Mouse (Mus musculus) hindbrain, postnatal 0 days (tissue): ENCODE results near the gene Ndufs5. TPM values are rescaled to one million over a fixed set of nuclear protein-coding genes. Genes with fewer than 3 reads are reported as not detected.
A peak's percentile ranks its signal among the peaks of the same experiment; 100 is the strongest.

Experiments used
- ATAC-seq: fragments of 200-750 bp; cut with Nextera tagmentation; 2 replicates; pipeline ENCODE4 v1.8.0; 2017; ENCODE audit warnings: mild to moderate bottlenecking, moderate TSS enrichment, moderate library complexity
- DNase-seq: peaks from one replicate; pipeline ENCODE4 v3.0.0-alpha.2; 2015; ENCODE audit warnings: low spot score
- H3K27ac ChIP-seq: fragments of 300-500 bp; sonication (generic); 2 replicates; pipeline ENCODE4 v1.5.1; 2014; ENCODE audit warnings: mild to moderate bottlenecking
- H3K27me3 ChIP-seq: fragments of 300-500 bp; sonication (generic); 2 replicates; pipeline ENCODE4 v1.6.1; 2014; ENCODE audit warnings: low read length, mixed read lengths; ENCODE audit not compliant: insufficient read depth
- H3K36me3 ChIP-seq: fragments of 300-500 bp; sonication (generic); 2 replicates; pipeline ENCODE4 v1.6.1; 2014; ENCODE audit warnings: low read length, mixed read lengths; ENCODE audit not compliant: insufficient read depth
- H3K4me1 ChIP-seq: fragments of 300-500 bp; sonication (generic); 2 replicates; pipeline ENCODE4 v1.6.1; 2014; ENCODE audit warnings: antibody characterized with exemption, low read length, mixed read lengths; ENCODE audit not compliant: insufficient read depth
- H3K4me2 ChIP-seq: fragments of 300-500 bp; sonication (generic); 2 replicates; pipeline ENCODE4 v1.6.1; 2014; ENCODE audit warnings: low read depth, mild to moderate bottlenecking, low read length, moderate library complexity, mixed read lengths
- H3K4me3 ChIP-seq: fragments of 300-500 bp; sonication (generic); 2 replicates; pipeline ENCODE4 v1.5.1; 2014; ENCODE audit warnings: low read length
- H3K9ac ChIP-seq: fragments of 300-500 bp; sonication (generic); replicated peaks from 2 replicates; pipeline ENCODE4 v1.6.1; 2014; ENCODE audit warnings: mild to moderate bottlenecking, low read length, moderate library complexity, mixed read lengths
- H3K9me3 ChIP-seq: fragments of 300-500 bp; sonication (generic); 2 replicates; pipeline ENCODE4 v1.6.1; 2016; ENCODE audit warnings: low read length, mixed read lengths
- CTCF ChIP-seq: IDR thresholded peaks from 2 replicates; pipeline ENCODE4 v1.5.1; 2016; ENCODE audit warnings: antibody characterized with exemption, control low read depth, low read depth
- WGBS: fragments of 180-500 bp; shearing (Covaris S2); extraction: QIAGEN DNeasy Blood & Tissue Kit; methylation state at CpG from one replicate; pipeline ENCODE4 v1.1.7; 2014; 5-methylcytosine and 5-hydroxymethylcytosine counted together
- polyA plus RNA-seq: library from polyadenylated mRNA; unstranded; fragments of >200 nt; fragmentation: Nextera tagmentation; extraction: Ambion mirVana; gene quantifications from 2 replicates; pipeline ENCODE4 v1.2.1, GENCODE M21; 2015
- total RNA-seq: library from RNA; depleted of rRNA; stranded (reverse); fragments of >200 nt; gene quantifications from 2 replicates; pipeline ENCODE4 v1.2.3, GENCODE M21; 2014; rRNA removed

Ndufs5 gene
- total RNA-seq (107 and 129 TPM in 2 replicates), polyA plus RNA-seq (651 and 656 TPM in 2 replicates)

- Histone ChIP-seq H3K4me3 (peak within 1 kb of the TSS; percentile 75), H3K9me3 (no peaks in the 10 kb centered on the region), H3K9ac (peak within 1 kb of the TSS; percentile 77), H3K4me2 (peak within 1 kb of the TSS; percentile 65), H3K36me3 (peaks cover 10% of the 10 kb centered on the region), H3K27me3 (no peaks in the 10 kb centered on the region), H3K4me1 (no peaks in the 10 kb centered on the region; the same call in 1 of the 2 replicates), H3K27ac (peak within 1 kb of the TSS; percentile 78; the same call in 1 of the 2 replicates)
- ATAC-seq: peak; percentile 95
- DNase-seq: peak; percentile 98
- no peak for TF ChIP-seq CTCF
- under 1% methylated on average over 40 of the region's 40 CpGs for WGBS
These were observed at the start of gene Ndufs5 for GRCm38 (mm10) chr4:123717574-123718433. TSS of gene Ndufs5 (minus strand) at chr4:123718202.

GRCm38 (mm10) chr4:123765071-123765470 is 47.1 kb upstream of the Ndufs5 start:
- Histone ChIP-seq H3K36me3 (no peaks in the 10 kb centered on the region), H3K4me1 (no peaks in the 10 kb centered on the region), H3K9me3 (no peaks in the 10 kb centered on the region), H3K27me3 (no peaks in the 10 kb centered on the region), H3K9ac (no peak overlapping the region), H3K4me3 (no peak overlapping the region), H3K4me2 (no peak overlapping the region), H3K27ac (no peak overlapping the region)
- 85% methylated on average over 6 of the region's 6 CpGs for WGBS
- TF ChIP-seq CTCF: no peak
- ATAC-seq: no peak
- DNase-seq: no peak

GRCm38 (mm10) chr4:123758306-123758705 is 40.3 kb upstream of the Ndufs5 start:
- H3K27ac ChIP-seq: no peak overlapping the region
- ATAC-seq: no peak
- peak; percentile 55 for TF ChIP-seq CTCF
- H3K9me3 ChIP-seq: no peaks in the 10 kb centered on the region
- 46% methylated on average over 4 of the region's 4 CpGs for WGBS
- H3K9ac ChIP-seq: no peak overlapping the region
- H3K4me1 ChIP-seq: no peaks in the 10 kb centered on the region
- no peaks in the 10 kb centered on the region for H3K36me3 ChIP-seq
- H3K4me3 ChIP-seq: no peak overlapping the region
- H3K4me2 ChIP-seq: no peak overlapping the region
- no peaks in the 10 kb centered on the region for H3K27me3 ChIP-seq
- DNase-seq: peak; percentile 43

- no peaks in the 10 kb centered on the region for H3K9me3 ChIP-seq
- no peaks in the 10 kb centered on the region for H3K27me3 ChIP-seq
- DNase-seq (peak; percentile 58), ATAC-seq (no peak)
- peak overlapping the region; percentile 73 for H3K4me2 ChIP-seq
- H3K9ac ChIP-seq: peak overlapping the region; percentile 88
- WGBS: 0% methylated on average over 8 of the region's 8 CpGs
- peak overlapping the region; percentile 91 for H3K4me3 ChIP-seq
- H3K4me1 ChIP-seq: peaks cover 8% of the 10 kb centered on the region; the same call in 1 of the 2 replicates
- no peak for TF ChIP-seq CTCF
- H3K36me3 ChIP-seq: no peaks in the 10 kb centered on the region
- H3K27ac ChIP-seq: peak overlapping the region; percentile 94; the same call in 1 of the 2 replicates
These were observed 32.8 kb upstream of the Ndufs5 start for GRCm38 (mm10) chr4:123750707-123751312.

- H3K27me3 ChIP-seq: no peaks in the 10 kb centered on the region
- H3K4me2 ChIP-seq: peak within 1 kb of the TSS; percentile 73
- peak within 1 kb of the TSS; percentile 88 for H3K9ac ChIP-seq
- H3K36me3 ChIP-seq: no peaks in the 10 kb centered on the region
- peaks cover 8% of the 10 kb centered on the region; the same call in 1 of the 2 replicates for H3K4me1 ChIP-seq
- H3K27ac ChIP-seq: peak within 1 kb of the TSS; percentile 94
- H3K9me3 ChIP-seq: no peaks in the 10 kb centered on the region
- 6% methylated on average over 36 of the region's 46 CpGs for WGBS
- TF ChIP-seq CTCF: peak; percentile 48
- peak within 1 kb of the TSS; percentile 91 for H3K4me3 ChIP-seq
- peak; percentile 99 for DNase-seq
- ATAC-seq: peak; percentile 99
These were observed 32.2 kb upstream of the Ndufs5 start, which contains the start of gene Akirin1 for GRCm38 (mm10) chr4:123750152-123750651. TSS of gene Akirin1 (minus strand) at chr4:123750345.

- DNase-seq (peak; percentile 65), ATAC-seq (peak; percentile 11)
- Histone ChIP-seq H3K9me3 (no peaks in the 10 kb centered on the region), H3K27ac (peak overlapping the region; percentile 94), H3K36me3 (no peaks in the 10 kb centered on the region), H3K4me2 (peak overlapping the region; percentile 73), H3K27me3 (no peaks in the 10 kb centered on the region), H3K4me3 (peak overlapping the region; percentile 91), H3K9ac (peak overlapping the region; percentile 88), H3K4me1 (peaks cover 8% of the 10 kb centered on the region; the same call in 1 of the 2 replicates)
- 2% methylated on average over 47 of the region's 55 CpGs for WGBS
- no peak for TF ChIP-seq CTCF
These were observed 31.6 kb upstream of the Ndufs5 start for GRCm38 (mm10) chr4:123749484-123750130.
